Mouse (Mus musculus): ENCODE measurements at regions not wholly inside any gene's neighbourhood (a gene's known extent, or its start where the extent isn't known, plus 50 kb on each side); places are given as distances from the start of the nearest gene placed in this dataset.
"Not testable (repeated sequence)": the region's sequence is repeated elsewhere in the genome, so short reads cannot be mapped to it uniquely, and the experiment has no call there.

DNA sequence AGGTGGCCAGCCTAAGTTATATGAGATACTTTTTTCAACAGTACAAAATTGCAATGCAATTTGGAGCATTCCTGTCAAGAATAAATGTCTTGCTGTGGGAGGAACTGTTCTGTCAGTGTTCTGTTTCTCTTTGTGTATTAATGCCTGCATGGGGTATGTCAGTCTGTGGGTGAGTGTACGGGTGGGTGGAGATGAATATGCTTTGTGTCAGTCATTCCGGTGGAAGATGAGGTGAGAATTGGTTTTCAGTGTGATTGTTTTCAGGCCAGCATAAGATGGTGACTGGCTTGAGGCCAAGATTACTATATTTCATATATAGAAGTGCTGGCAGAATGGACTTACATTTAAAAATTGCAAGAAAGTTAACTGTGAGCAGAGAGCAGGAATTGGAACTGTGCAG lies 184.0 kb downstream of the Frk start:
- DNase-seq, result no peak

- peak; percentile 15 to 54 for DNase-seq
Observed at GRCm38 (mm10) chr10:34667735-34668439, 184.7 kb downstream of the Frk start.

- no peak for DNase-seq
Observed at GRCm38 (mm10) chr10:34671791-34672190, 188.6 kb downstream of the Frk start.

DNA sequence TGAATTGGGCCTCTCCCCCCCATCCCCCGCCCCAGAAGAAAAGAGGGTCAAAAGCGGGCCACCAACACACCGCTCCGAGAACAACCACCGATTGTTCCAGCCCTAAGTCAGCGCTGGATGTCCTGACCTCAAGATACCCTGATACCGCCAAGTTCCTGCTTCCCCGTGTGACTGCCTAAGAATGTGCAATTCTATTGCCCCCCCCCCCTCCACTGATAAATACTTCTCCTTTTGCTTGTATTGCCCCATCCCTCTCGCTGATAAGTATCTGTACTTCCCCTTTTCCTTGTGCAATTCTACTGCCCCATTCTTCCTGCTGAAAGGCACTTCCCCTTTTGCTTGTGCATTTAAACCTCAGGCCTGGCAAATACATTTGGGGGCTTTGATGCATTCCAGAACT lies 216.2 kb downstream of the Frk start:
- not testable (repeated sequence) for DNase-seq

- DNase-seq, result no peak
Observed at GRCm38 (mm10) chr10:34701956-34702355, 218.8 kb downstream of the Frk start.

DNA sequence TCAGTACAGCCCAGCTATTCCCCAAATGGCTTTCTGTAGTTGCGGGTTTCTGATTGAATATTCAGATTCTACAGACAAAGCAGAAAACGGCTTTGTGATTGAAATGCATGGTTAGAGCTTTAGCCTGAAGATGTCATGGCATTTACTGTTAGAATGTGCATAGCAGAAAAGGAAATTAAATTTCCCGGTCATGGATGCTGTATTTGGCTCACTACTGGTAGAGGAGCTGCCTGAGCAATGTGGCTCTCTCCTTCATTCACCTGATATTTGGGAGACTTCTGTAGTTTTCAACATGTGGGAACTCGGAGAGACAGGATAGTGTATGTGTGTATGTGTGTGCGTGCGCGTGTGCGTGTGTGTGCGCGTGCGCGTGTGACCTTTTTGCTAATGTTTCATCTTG lies 222.2 kb downstream of the Frk start:
- DNase-seq, result no peak

DNA sequence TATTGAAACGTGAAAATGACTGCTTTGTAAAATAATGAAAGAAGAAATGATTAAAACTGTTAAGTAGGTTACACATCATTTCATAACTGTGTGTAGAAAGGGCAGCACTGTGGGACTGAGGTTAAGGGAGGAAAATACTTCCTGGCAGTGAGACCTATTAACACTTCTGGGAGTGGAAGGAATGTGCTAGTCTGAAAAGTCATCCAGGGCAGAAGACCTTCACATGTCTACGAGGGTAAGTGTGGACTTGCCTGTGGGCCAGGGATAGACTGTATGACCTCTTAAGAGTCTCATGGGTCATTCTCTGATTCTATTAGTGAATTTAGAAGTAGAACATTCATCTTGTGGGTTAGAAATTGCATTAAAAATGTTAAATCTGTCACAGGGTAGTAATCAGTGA lies 248.1 kb downstream of the Frk start:
- DNase-seq, result no peak

DNA sequence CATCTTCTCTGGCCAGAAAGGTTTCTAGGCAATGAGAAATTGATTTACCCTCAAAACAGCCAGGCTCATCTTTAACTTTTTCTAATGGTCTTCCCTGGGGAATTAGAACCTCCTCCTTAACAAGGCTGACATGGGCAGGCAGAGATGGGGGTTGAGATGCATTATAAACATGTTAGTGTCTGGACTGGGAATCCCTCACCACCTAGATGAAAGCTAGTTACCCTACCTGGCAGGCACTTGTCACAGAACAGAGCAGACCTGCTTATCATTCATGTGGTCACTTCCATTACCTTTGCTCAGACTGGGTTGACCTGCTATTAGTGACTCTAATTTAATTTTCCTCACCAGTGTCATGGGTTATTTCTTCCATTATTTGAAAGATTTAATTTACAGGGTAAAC lies 279.2 kb downstream of the Frk start:
- DNase-seq, result no peak

GRCm38 (mm10) chr10:34792099-34792498 lies 308.9 kb downstream of the Frk start:
- peak; percentile 13 to 30 for DNase-seq

GRCm38 (mm10) chr10:34811131-34811530 lies 327.9 kb downstream of the Frk start:
- no peak for DNase-seq

GRCm38 (mm10) chr10:34824121-34824520 lies 340.9 kb downstream of the Frk start:
- no peak for DNase-seq

DNA sequence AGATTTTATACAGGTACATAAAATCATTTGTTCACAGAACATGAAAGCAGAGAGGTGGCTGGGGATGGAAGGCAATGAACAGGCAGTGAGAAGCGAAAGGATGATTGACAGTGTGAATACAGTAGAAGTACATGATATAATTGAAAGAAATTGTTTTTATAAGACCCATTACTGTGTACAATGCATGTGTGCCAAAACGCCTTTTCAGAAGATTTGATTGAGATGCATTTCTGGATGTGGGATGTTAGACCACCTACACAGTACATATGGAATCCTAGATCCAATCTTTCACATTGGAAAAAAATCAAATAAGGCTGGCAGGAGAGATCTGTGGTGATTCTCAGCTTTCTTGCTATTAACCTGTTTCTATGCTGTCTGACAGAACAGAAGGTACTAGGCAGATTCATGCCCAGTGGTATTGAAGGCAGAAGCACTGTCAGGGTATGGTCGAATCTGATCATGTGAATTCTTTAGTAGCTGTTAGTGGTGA lies 358.9 kb downstream of the Frk start:
- no peak for DNase-seq

DNA sequence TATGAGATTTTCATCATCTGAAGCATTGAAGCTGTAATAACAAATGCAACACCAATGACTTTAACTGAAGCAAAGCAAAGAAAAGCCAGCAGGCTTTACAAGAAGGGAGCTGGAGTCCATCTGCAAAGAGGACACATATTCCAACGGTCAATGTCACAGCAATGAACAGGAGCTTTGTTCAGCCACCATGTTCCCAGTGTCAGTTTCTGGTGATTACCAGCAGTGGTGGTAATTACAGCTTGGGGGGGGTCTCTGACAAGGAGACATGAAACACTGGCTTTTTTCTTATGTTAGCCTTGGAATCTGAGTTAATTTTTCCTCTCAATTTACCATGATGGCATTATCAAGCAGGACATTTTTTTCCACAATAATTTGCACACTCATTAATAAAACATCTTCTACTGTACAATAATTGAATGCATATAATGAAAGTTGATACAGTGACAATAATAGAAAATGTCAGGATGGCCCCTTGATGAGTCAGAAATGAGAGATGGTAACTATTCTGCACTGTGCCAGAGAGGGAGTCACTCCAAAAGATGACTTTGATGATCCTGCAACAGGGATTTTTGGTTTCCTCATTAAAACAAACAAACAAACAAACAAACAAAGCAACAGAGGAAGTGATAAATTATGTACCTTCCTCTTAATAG lies 373.4 kb downstream of the Frk start:
- DNase-seq, result no peak

DNA sequence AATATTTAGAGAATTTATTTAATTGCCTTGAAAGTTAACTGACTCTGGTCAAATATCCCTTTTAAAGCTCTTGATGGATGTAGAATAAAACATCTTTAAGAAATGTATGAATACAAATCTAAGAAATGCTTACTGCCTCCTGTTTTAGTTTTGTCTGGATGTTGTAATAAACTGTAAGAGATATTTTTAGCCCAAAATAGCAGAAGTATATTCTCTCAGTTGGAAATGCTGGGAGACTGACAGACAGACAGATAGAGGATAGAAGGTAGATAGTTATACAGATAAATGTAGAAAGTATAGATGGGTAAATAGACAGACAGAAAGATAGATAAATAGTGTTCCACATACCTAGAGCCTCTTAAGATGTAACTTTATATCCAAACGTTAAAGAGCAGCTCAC lies 379.5 kb downstream of the Frk start:
- DNase-seq, result no peak

- DNase-seq, result no peak
Observed at GRCm38 (mm10) chr10:34871888-34872287, 388.7 kb downstream of the Frk start.

DNA sequence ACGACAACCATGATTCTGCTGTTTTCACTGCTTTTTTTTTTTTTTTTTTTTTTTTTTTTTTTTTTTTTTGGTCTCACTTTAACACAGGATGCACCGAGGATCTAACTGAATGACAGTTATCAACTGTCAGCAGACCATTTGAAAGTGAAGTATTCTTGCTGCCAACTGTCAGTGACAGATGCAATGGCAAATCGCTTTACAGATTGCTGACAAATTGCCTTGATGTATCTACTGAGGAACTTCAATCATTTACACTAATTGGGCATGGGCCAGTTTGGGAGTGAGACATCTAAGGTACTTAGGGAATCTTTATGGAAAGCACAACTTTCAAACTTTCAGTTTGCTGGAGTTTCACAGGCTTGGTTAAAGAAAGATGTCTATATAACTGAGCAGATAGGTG lies 395.3 kb downstream of the Frk start:
- DNase-seq, result no peak

DNA sequence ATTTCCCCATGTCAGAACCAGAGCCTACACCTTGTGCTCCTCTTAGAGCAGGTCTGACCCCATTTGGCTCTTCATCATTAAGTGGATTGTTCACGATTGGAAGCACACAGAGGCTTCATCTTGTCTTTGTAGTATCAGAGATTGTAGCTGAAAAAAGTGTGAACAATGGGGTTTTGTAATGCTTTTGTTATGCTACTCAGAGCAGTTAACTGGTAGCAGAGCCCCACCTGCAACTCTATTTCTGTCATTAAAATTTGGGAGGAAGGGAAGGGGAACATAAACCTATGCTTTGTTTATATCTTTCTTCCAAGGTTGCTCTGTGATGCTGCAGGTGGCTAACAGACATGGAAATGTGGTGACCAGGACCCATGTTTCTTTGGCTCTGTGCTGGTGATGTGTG lies 404.4 kb downstream of the Frk start:
- DNase-seq, result no peak

GRCm38 (mm10) chr10:34904274-34904673 lies 421.1 kb downstream of the Frk start:
- peak; percentile 81 to 90 for DNase-seq

DNA sequence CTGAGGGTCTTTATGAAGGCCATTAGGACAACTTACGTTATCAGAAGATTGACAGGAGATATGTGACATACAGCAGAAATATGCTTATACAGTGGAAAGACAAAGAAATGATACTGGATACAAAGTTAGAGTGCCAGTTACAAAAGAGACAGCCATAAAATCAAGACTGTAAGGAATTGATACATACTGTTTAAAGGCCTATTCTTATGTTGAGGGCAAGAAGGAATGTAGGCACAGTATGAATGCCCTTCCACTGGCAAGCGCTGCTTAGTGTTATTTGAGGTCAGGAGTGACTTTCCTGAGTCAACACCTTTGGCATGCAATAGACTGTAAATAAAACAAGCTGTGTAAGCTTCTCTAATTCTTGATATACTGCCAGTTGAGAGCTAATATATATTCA lies 421.5 kb downstream of the Frk start:
- DNase-seq, result peak in 1 of 2 experiments; percentile 57

GRCm38 (mm10) chr10:34912153-34912723 lies 429.0 kb downstream of the Frk start:
- peak in 1 of 2 experiments; percentile 8 for DNase-seq
